In genomic region chr14:6604551-6604950, GRCm38 (mm10) we compare ENCODE assay signal across 9 mouse cellular contexts. TPM values are rescaled to one million over a fixed set of nuclear protein-coding genes. Genes with fewer than 3 reads are reported as not detected.
DNase-seq lines count a peak whose midpoint lies in the region; ATAC-seq and TF ChIP-seq lines count a peak whose summit lies in the region.
"Not testable (repeated sequence)": the region's sequence is repeated elsewhere in the genome, so short reads cannot be mapped to it uniquely, and the experiment has no call there.
"Had no signal": no experiment of that assay in that cellular context is flagged by ENCODE, and none has a peak within 500 bp of the region (broad histone marks: within the 10 kb centered on the region; RNA-seq: fewer than 3 reads in every experiment).

No protein-coding gene starts in this region.

- H3K4me3 ChIP-seq in embryonic facial prominence, embryonic 11.5 days (ENCODE audit: low read depth, low read length), result peak overlapping the region; percentile 29
- peak overlapping the region; percentile 50 for H3K4me3 ChIP-seq in heart, embryonic 10.5 days
- peak overlapping the region; percentile 37 for H3K4me3 ChIP-seq in layer of hippocampus, adult 2 months
- H3K4me3 ChIP-seq in thymus, adult 2 months (ENCODE audit: control insufficient read depth, insufficient read depth, low read length), result 0 out of 2 replicates have a peak overlapping the region, but pooled peaks have one; percentile 2

- not testable (repeated sequence) for H3K9ac ChIP-seq in embryonic facial prominence, embryonic 11.5 days (replicated peaks; ENCODE audit: low read length)

- peak; percentile 0 for DNase-seq in Muller cell, postnatal 12 days (ENCODE audit: inconsistent ontology term)
- peak; percentile 10 for DNase-seq in embryonic facial prominence, embryonic 11.5 days (ENCODE audit: low spot score)
- peak; percentile 43 for DNase-seq in heart, embryonic 10.5 days (ENCODE audit: low spot score)
- peak; percentile 12 for DNase-seq in induced T-regulatory cell, adult 2 months (ENCODE audit: low read depth)
- not testable (repeated sequence) for DNase-seq in layer of hippocampus, adult 2 months (ENCODE audit: low spot score in 2 of 2)
- DNase-seq in lung, adult 18-20 months, result peak; percentile 51 to 63
- DNase-seq in neural tube, embryonic 10.5 days (ENCODE audit: extremely low spot score, low spot score), result peak; percentile 20
- DNase-seq in thymus, adult 2 months, result peak; percentile 1

- not testable (repeated sequence) for H3K9me3 ChIP-seq in embryonic facial prominence, embryonic 11.5 days (replicated peaks; ENCODE audit: control insufficient read depth, low read length); heart, embryonic 10.5 days

- H3K27ac ChIP-seq in embryonic facial prominence, embryonic 11.5 days (replicated peaks; ENCODE audit: low read depth, low read length); layer of hippocampus, adult 2 months; thymus, adult 2 months (ENCODE audit: control insufficient read depth, insufficient read depth, low read length): not testable (repeated sequence)
- peak overlapping the region; percentile 52; the same call in 1 of the 2 replicates for H3K27ac ChIP-seq in heart, embryonic 10.5 days

- not testable (repeated sequence) for H3K4me1 ChIP-seq in embryonic facial prominence, embryonic 11.5 days (ENCODE audit: control insufficient read depth, insufficient read depth, low read length); heart, embryonic 10.5 days; thymus, adult 2 months (replicated peaks; ENCODE audit: control insufficient read depth, insufficient read depth, low read length)

- not testable (repeated sequence) for TF ChIP-seq POLR2A in thymus, adult 2 months (IDR thresholded peaks at IDR 0.05; ENCODE audit: control insufficient read depth, extremely low read depth, insufficient read depth, low read length, poor library complexity)

- not testable (repeated sequence) for TF ChIP-seq CTCF in layer of hippocampus, adult 2 months (conservative IDR thresholded peaks at IDR 0.05); thymus, adult 2 months (IDR thresholded peaks at IDR 0.05; ENCODE audit: borderline replicate concordance, control insufficient read depth, extremely low read depth, insufficient read depth, low read length, poor library complexity)

- H3K4me2 ChIP-seq in embryonic facial prominence, embryonic 11.5 days (ENCODE audit: low read depth, low read length), result peak overlapping the region; percentile 50

- H3K36me3 ChIP-seq in embryonic facial prominence, embryonic 11.5 days (replicated peaks; ENCODE audit: control insufficient read depth, insufficient read depth, low read depth, low read length); heart, embryonic 10.5 days; thymus, adult 2 months (ENCODE audit: control insufficient read depth, insufficient read depth, low read length): not testable (repeated sequence)

- 7% methylated on average over 16 of the region's 20 CpGs for WGBS in embryonic facial prominence, embryonic 11.5 days
- WGBS in heart, embryonic 10.5 days, result 5% methylated on average over 20 of the region's 20 CpGs
- whole genome bisulfite sequencing in thymus, adult 2 months, result 6% methylated on average over 20 of the region's 20 CpGs

- not testable (repeated sequence) for ATAC-seq in embryonic facial prominence, embryonic 11.5 days (replicated peaks; ENCODE audit: insufficient number of reproducible peaks, low FRiP score, low TSS enrichment, low read depth)

- H3K27me3 ChIP-seq in embryonic facial prominence, embryonic 11.5 days (ENCODE audit: control insufficient read depth, insufficient read depth, low read length); heart, embryonic 10.5 days (ENCODE audit: insufficient read depth, poor library complexity, severe bottlenecking); thymus, adult 2 months (ENCODE audit: control insufficient read depth, insufficient read depth, low read length): not testable (repeated sequence)

RNA-seq across cellular contexts. Expression of gene Gm3629, which starts 14.1 kb away (rescaled TPM):
- polyA plus RNA-seq in embryonic facial prominence, embryonic 11.5 days (2014; fragmentation: Nextera tagmentation; extraction: Ambion mirVana), result 0.42 TPM in 1 of 2 replicates, not detected in the other
- polyA plus RNA-seq in heart, embryonic 10.5 days (2016; fragmentation: Nextera tagmentation; extraction: Ambion mirVana), result 0.17 and 0.49 TPM in 2 replicates
- total RNA-seq in layer of hippocampus, adult 2 months (2021), result 1 to 10 TPM in 1 of 2 experiments, not detected in 1; 1.6 TPM
- polyA plus RNA-seq in thymus, adult 2 months (2012; rRNA removed), result 0.11 TPM in 1 of 2 replicates, not detected in the other
- total RNA-seq: gastrocnemius, adult 18-20 months had no signal

RNA-seq across cellular contexts. Expression of gene Gm3460, which starts 17.7 kb away (rescaled TPM):
- not detected in 2 replicates for polyA plus RNA-seq in embryonic facial prominence, embryonic 11.5 days (2014; fragmentation: Nextera tagmentation; extraction: Ambion mirVana)
- 0.36 TPM in 1 of 2 replicates, not detected in the other for polyA plus RNA-seq in heart, embryonic 10.5 days (2016; fragmentation: Nextera tagmentation; extraction: Ambion mirVana)
- not detected for total RNA-seq in layer of hippocampus, adult 2 months (2021)
- polyA plus RNA-seq in thymus, adult 2 months (2012; rRNA removed), result not detected in 2 replicates
- total RNA-seq: gastrocnemius, adult 18-20 months had no signal
